Mouse (Mus musculus) bone marrow macrophage, adult 2 months (primary cell): Measurements from ENCODE around the gene Rab11fip3.

Source experiments
- CTCF ChIP-seq: IDR thresholded peaks from 2 replicates; pipeline ENCODE4 v1.5.1; 2012; ENCODE audit warnings: low read depth, mild to moderate bottlenecking, low read length, moderate library complexity
- POLR2A ChIP-seq: IDR thresholded peaks from 2 replicates; pipeline ENCODE4 v1.6.1; 2012; ENCODE audit warnings: mild to moderate bottlenecking, low read depth, low read length, borderline replicate concordance

DNA sequence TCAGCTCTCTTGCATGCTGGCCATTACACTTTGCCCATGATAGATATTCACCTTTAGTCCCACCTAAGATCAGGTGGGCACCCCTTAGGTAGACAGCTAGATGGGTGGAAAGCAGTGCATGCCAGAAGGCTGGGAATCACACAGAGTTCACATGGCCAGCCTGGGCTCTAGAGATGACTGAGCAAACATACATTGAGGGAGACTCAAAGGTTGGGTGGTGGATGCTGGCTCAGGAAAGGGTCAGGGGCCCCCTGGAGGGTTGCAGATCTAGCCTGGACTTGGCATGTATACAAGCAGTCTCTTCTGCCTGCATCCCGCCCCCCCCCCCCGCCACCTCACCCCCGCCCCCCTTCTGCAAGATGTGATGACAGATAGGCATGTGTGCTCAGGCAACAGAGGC lies 118.6 kb downstream of the Rab11fip3 start:
- TF ChIP-seq CTCF (no peak), POLR2A (no peak)
